Mouse (Mus musculus) olfactory bulb, adult 2 months (tissue): Measurements from ENCODE around the gene Hs6st1.

ENCODE experiments used
- CTCF ChIP-seq: fragments of 200-500 bp; IDR thresholded peaks from 2 replicates; pipeline ENCODE4 v1.5.1; 2012; ENCODE audit warnings: low read depth, mild to moderate bottlenecking, low read length, moderate library complexity; ENCODE audit not compliant: insufficient read depth
- POLR2A ChIP-seq: fragments of 200-500 bp; IDR thresholded peaks from 2 replicates; pipeline ENCODE4 v1.6.1; 2012; ENCODE audit warnings: mild to moderate bottlenecking, low read depth, low read length, moderate library complexity; ENCODE audit not compliant: insufficient read depth

- TF ChIP-seq POLR2A (no peak), CTCF (no peak)
These were observed 13.2 kb upstream of the Hs6st1 start for GRCm38 (mm10) chr1:36054967-36055357.
